Mouse (Mus musculus) MEL (cell line): ENCODE results near the gene Snrpd2. TPM values are rescaled to one million over a fixed set of nuclear protein-coding genes. Genes with fewer than 3 reads are reported as not detected.

ENCODE experiments used
- DNase-seq: peaks from one replicate; pipeline ENCODE4 v3.0.0; 2011; ENCODE audit warnings: low read depth, low spot score
- H3K27ac ChIP-seq: 2 replicates; pipeline ENCODE4 v1.5.1; 2012; ENCODE audit warnings: low read depth, mild to moderate bottlenecking, control low read depth, low read length, moderate library complexity; ENCODE audit not compliant: control insufficient read depth
- H3K27me3 ChIP-seq, 2 experiments: fragments of 150-350 bp in 1 of 2; sonication (generic) in 1 of 2; 2 replicates each; pipeline ENCODE4 v1.6.1; 2012; ENCODE audit warnings: low read length in 2 of 2, mild to moderate bottlenecking in 2 of 2, improper control_type of control experiment in 1 of 2, moderate library complexity in 1 of 2; ENCODE audit not compliant: insufficient read depth in 2 of 2, control insufficient read depth in 1 of 2
- H3K36me3 ChIP-seq, 2 experiments: 2 replicates each; pipeline ENCODE4 v1.6.1; 2012 to 2014; ENCODE audit warnings: low read length in 2 of 2, improper control_type of control experiment in 1 of 2, inconsistent platforms in 1 of 2, mild to moderate bottlenecking in 1 of 2; ENCODE audit not compliant: insufficient read depth in 2 of 2, control insufficient read depth in 1 of 2
- H3K4me1 ChIP-seq, 2 experiments: fragments of 150-350 bp in 1 of 2; sonication (generic) in 1 of 2; 2 replicates each; pipeline ENCODE4 v1.6.1; 2012; ENCODE audit warnings: low read length in 2 of 2, improper control_type of control experiment in 1 of 2, mild to moderate bottlenecking in 1 of 2; ENCODE audit not compliant: insufficient read depth in 2 of 2, control insufficient read depth in 1 of 2
- H3K4me3 ChIP-seq, 2 experiments: fragments of 150-350 bp in 1 of 2; sonication (generic) in 1 of 2; 2 replicates each; pipeline ENCODE4 v1.5.1; 2012; ENCODE audit warnings: low read depth in 2 of 2, low read length in 2 of 2, mild to moderate bottlenecking in 2 of 2, moderate library complexity in 2 of 2, control low read depth in 1 of 2, improper control_type of control experiment in 1 of 2; ENCODE audit not compliant: control insufficient read depth in 1 of 2, insufficient read depth in 1 of 2
- H3K79me2 ChIP-seq: 2 replicates; pipeline ENCODE4 v1.6.1; 2012; ENCODE audit warnings: mild to moderate bottlenecking, low read length, moderate library complexity; ENCODE audit not compliant: control insufficient read depth, poor library complexity, insufficient read depth
- H3K9ac ChIP-seq: 2 replicates; pipeline ENCODE4 v1.6.1; 2012; ENCODE audit warnings: low read depth, mild to moderate bottlenecking, control low read depth, low read length, moderate library complexity; ENCODE audit not compliant: control insufficient read depth, poor library complexity, severe bottlenecking
- H3K9me3 ChIP-seq: fragments of 150-350 bp; sonication (generic); replicated peaks from 2 replicates; pipeline ENCODE4 v1.6.1; 2012; ENCODE audit warnings: mild to moderate bottlenecking, low read length, improper control_type of control experiment, moderate library complexity; ENCODE audit not compliant: insufficient read depth
- BHLHE40 ChIP-seq: IDR thresholded peaks from 2 replicates; pipeline ENCODE4 v1.6.1; 2012; ENCODE audit warnings: low read depth, mild to moderate bottlenecking, inconsistent platforms, low read length, improper control_type of control experiment, borderline replicate concordance
- CHD1 ChIP-seq: IDR thresholded peaks from 2 replicates; pipeline ENCODE4 v1.6.1; 2012; ENCODE audit warnings: low read depth, mild to moderate bottlenecking, inconsistent platforms, low read length, improper control_type of control experiment
- ETS1 ChIP-seq: IDR thresholded peaks from 2 replicates; pipeline ENCODE4 v1.6.1; 2012; ENCODE audit warnings: low read depth, mild to moderate bottlenecking, inconsistent platforms, low read length, improper control_type of control experiment, moderate library complexity
- GATA1 ChIP-seq: IDR thresholded peaks from 2 replicates; pipeline ENCODE4 v1.6.1; 2011; ENCODE audit warnings: low read depth, low read length, improper control_type of control experiment
- HCFC1 ChIP-seq: IDR thresholded peaks from 2 replicates; pipeline ENCODE4 v1.6.1; 2012; ENCODE audit warnings: low read depth, mild to moderate bottlenecking, inconsistent platforms, low read length, improper control_type of control experiment, moderate library complexity
- JUND ChIP-seq: IDR thresholded peaks from 2 replicates; pipeline ENCODE4 v1.6.1; 2011; ENCODE audit warnings: low read depth, mild to moderate bottlenecking, improper control_type of control experiment, low read length
- MEF2A ChIP-seq: IDR thresholded peaks from 2 replicates; pipeline ENCODE4 v1.6.1; 2014; ENCODE audit warnings: low read depth, mild to moderate bottlenecking, inconsistent platforms, low read length, improper control_type of control experiment; ENCODE audit not compliant: poor library complexity, insufficient replicate concordance, severe bottlenecking; ENCODE audit errors: extremely low read depth
- MXI1 ChIP-seq: IDR thresholded peaks from 2 replicates; pipeline ENCODE4 v1.6.1; 2011; ENCODE audit warnings: mild to moderate bottlenecking, low read depth, low read length, improper control_type of control experiment
- MYC ChIP-seq: IDR thresholded peaks from 2 replicates; pipeline ENCODE4 v1.6.1; 2011; ENCODE audit warnings: low read depth, mild to moderate bottlenecking, low read length, improper control_type of control experiment, moderate library complexity
- POLR2A ChIP-seq, 2 experiments: IDR thresholded peaks; 2 replicates each; pipeline ENCODE4 v1.6.1; 2011 to 2012; ENCODE audit warnings: low read length in 2 of 2, mild to moderate bottlenecking in 2 of 2, control low read depth in 1 of 2, improper control_type of control experiment in 1 of 2, low read depth in 1 of 2, moderate library complexity in 1 of 2; ENCODE audit not compliant: control insufficient read depth in 1 of 2, insufficient read depth in 1 of 2, poor library complexity in 1 of 2
- RCOR1 ChIP-seq: IDR thresholded peaks from 2 replicates; pipeline ENCODE4 v1.6.1; 2012; ENCODE audit warnings: low read depth, mild to moderate bottlenecking, inconsistent platforms, low read length, improper control_type of control experiment
- SMC3 ChIP-seq: IDR thresholded peaks from 2 replicates; pipeline ENCODE4 v1.6.1; 2011; ENCODE audit warnings: low read depth, low read length, improper control_type of control experiment
- TBP ChIP-seq: IDR thresholded peaks from 2 replicates; pipeline ENCODE4 v1.8.0; 2011; ENCODE audit warnings: low read depth, low read length, improper control_type of control experiment
- USF1 ChIP-seq: IDR thresholded peaks from 2 replicates; pipeline ENCODE4 v1.6.1; 2014; ENCODE audit warnings: low read depth, mild to moderate bottlenecking, inconsistent platforms, low read length, improper control_type of control experiment, moderate library complexity
- ZMIZ1 ChIP-seq: IDR thresholded peaks from 2 replicates; pipeline ENCODE4 v1.6.1; 2012; ENCODE audit warnings: low read depth, mild to moderate bottlenecking, inconsistent platforms, low read length, improper control_type of control experiment, moderate library complexity
- polyA plus RNA-seq, 2 experiments: library from polyadenylated mRNA; stranded (reverse) in 1 of 2; unstranded in 1 of 2; fragments of >175 nt in 1 of 2; fragments of >200 nt in 1 of 2; gene quantifications; 2 replicates each; pipeline versions ENCODE4 v1.2.1 to v1.2.4; 2012; ENCODE audit warnings: low replicate concordance in 2 of 2, low read depth in 1 of 2; ENCODE audit not compliant: insufficient read length in 2 of 2, insufficient read depth in 1 of 2, missing spikeins in 1 of 2
- total RNA-seq: library from RNA; depleted of rRNA; stranded (reverse); fragments of 300-350 nt; gene quantifications from 2 replicates; pipeline ENCODE4 v1.2.3, GENCODE M21; 2012

Snrpd2 gene
- total and polyA plus RNA-seq, 3 experiments = 234 to 345 TPM; not detected in 1

DNA sequence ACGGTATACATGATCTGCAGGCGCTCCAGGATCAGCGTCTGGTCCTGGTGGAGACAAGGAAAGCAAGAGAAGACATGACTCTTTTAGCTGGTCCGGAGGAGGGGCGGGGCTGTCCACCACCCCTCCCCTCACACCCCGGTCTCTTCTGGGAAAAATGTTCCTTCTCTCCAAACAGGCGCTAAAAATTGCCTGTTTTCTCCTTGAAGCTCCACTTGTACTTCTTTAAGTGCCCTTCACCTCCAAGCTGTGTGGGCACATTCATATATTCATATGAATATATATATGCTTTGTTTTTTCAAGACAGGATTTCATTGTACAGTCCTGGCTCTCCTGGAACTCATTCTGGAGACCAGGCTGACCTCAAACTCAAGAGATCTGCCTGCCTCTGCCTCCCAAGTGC lies 13.4 kb downstream of the Snrpd2 start:
- TF ChIP-seq MXI1 (no peak), POLR2A (IDR thresholded peaks at IDR 0.05; ENCODE audit: control insufficient read depth in 1 of 2, insufficient read depth in 1 of 2, low read depth in 1 of 2, low read length in 2 of 2, poor library complexity in 1 of 2) (no peak), SMC3 (no peak), GATA1 (no peak), HCFC1 (no peak), JUND (no peak), MEF2A (no peak), USF1 (no peak), BHLHE40 (no peak), ZMIZ1 (no peak), RCOR1 (no peak), CHD1 (no peak), TBP (no peak), ETS1 (no peak)
- Histone ChIP-seq H3K27me3 (no peaks in the 10 kb centered on the region), H3K9me3 (no peaks in the 10 kb centered on the region), H3K4me3 (no peak overlapping the region), H3K79me2 (no peaks in the 10 kb centered on the region), H3K9ac (no peak overlapping the region), H3K27ac (no peak overlapping the region), H3K4me1 (peaks cover 6 to 28% of the 10 kb centered on the region in 2 experiments; a peak in 3 of 4 replicates), H3K36me3 (peaks cover 0 to 7% of the 10 kb centered on the region in 2 experiments; a peak in 2 of 4 replicates)
- DNase-seq = no peak

DNA sequence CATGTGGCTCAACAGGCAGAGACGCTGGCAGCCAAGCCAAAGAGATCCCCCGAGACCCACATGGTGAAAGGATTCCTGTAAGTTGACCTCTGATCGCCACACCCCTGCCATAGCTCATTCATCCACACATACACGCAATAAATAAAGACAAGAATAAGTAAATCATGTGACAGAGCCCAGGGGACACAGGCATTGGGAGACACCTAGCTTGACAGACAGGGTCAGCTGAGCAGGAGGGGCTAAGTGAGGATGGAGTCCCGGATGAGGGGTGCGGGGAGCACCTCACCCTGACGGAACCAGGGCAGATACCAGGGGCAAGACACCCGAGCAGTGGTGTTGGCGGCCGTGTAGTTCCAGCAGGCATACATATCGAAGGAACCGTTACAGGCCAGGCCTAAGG lies 14.2 kb downstream of the Snrpd2 start:
- Histone ChIP-seq H3K27me3 (no peaks in the 10 kb centered on the region), H3K4me1 (peaks cover 6 to 28% of the 10 kb centered on the region in 2 experiments; a peak in 3 of 4 replicates), H3K27ac (no peak overlapping the region), H3K9me3 (no peaks in the 10 kb centered on the region), H3K36me3 (peaks cover 0 to 7% of the 10 kb centered on the region in 2 experiments; a peak in 2 of 4 replicates), H3K4me3 (peak overlapping the region; percentile 9 to 34), H3K79me2 (no peaks in the 10 kb centered on the region), H3K9ac (peak overlapping the region; percentile 37)
- TF ChIP-seq MYC (no peak), USF1 (peak; percentile 46; the same call in 1 of the 2 replicates), POLR2A (IDR thresholded peaks at IDR 0.05; ENCODE audit: control insufficient read depth in 1 of 2, insufficient read depth in 1 of 2, low read depth in 1 of 2, low read length in 2 of 2, poor library complexity in 1 of 2) (no peak)
- DNase-seq = no peak
